Mouse (Mus musculus) urinary bladder, postnatal 4 days (tissue): ENCODE data around the gene Bak1.

Experiments
- DNase-seq, 2 experiments: peaks; one replicate each; pipeline ENCODE4 v3.0.0; 2021 to 2022; ENCODE audit warnings: low spot score in 2 of 2

The Bak1 gene

GRCm38 (mm10) chr17:27048445-27049239 lies 19.8 kb upstream of the Bak1 start:
- peak in 1 of 2 experiments; percentile 62 for DNase-seq

GRCm38 (mm10) chr17:27047762-27048444 lies 19.1 kb upstream of the Bak1 start:
- no peak for DNase-seq

GRCm38 (mm10) chr17:27045164-27045563 lies 16.4 kb upstream of the Bak1 start:
- no peak for DNase-seq

GRCm38 (mm10) chr17:27042840-27043239 lies 14.0 kb upstream of the Bak1 start:
- no peak for DNase-seq

- no peak for DNase-seq
Observed at GRCm38 (mm10) chr17:27041787-27042055, 12.9 kb upstream of the Bak1 start.

GRCm38 (mm10) chr17:27041046-27041786 lies 12.4 kb upstream of the Bak1 start:
- DNase-seq, result no peak

- no peak for DNase-seq
Observed at GRCm38 (mm10) chr17:27040304-27041045, 11.7 kb upstream of the Bak1 start.

- no peak for DNase-seq
Observed at GRCm38 (mm10) chr17:27039432-27040102, 10.8 kb upstream of the Bak1 start.

- no peak for DNase-seq
Observed at GRCm38 (mm10) chr17:27038335-27039050, 9.7 kb upstream of the Bak1 start.

- DNase-seq, result no peak
Observed at GRCm38 (mm10) chr17:27036465-27036864, 7.7 kb upstream of the Bak1 start.

GRCm38 (mm10) chr17:27032869-27033268 lies 4.1 kb upstream of the Bak1 start:
- peak; percentile 74 to 86 for DNase-seq

- DNase-seq, result no peak
Observed at GRCm38 (mm10) chr17:27032328-27032727, 3.5 kb upstream of the Bak1 start.

- no peak for DNase-seq
Observed at GRCm38 (mm10) chr17:27030896-27031295, 2.1 kb upstream of the Bak1 start.

GRCm38 (mm10) chr17:27029431-27029830 lies 622 bp upstream of the Bak1 start:
- DNase-seq, result no peak

- peak; percentile 87 to 93 for DNase-seq
Observed at GRCm38 (mm10) chr17:27028284-27028795, 469 bp downstream of the Bak1 start.

GRCm38 (mm10) chr17:27027460-27028283 lies 1.1 kb downstream of the Bak1 start:
- DNase-seq, result no peak

GRCm38 (mm10) chr17:27025951-27026350 lies 2.9 kb downstream of the Bak1 start:
- no peak for DNase-seq

GRCm38 (mm10) chr17:27025326-27025902 lies 3.4 kb downstream of the Bak1 start:
- DNase-seq, result no peak

GRCm38 (mm10) chr17:27023342-27023741 lies 5.5 kb downstream of the Bak1 start:
- no peak for DNase-seq
